Mouse (Mus musculus) E14TG2a.4 (cell line): ENCODE data around the gene Ahcyl2.

Experiments
- CTCF ChIP-seq: conservative IDR thresholded peaks from 2 replicates; pipeline ENCODE4 v1.5.1; 2014; ENCODE audit warnings: low read length
- NANOG ChIP-seq: IDR thresholded peaks from 2 replicates; pipeline ENCODE4 v1.6.1; 2014; ENCODE audit warnings: borderline replicate concordance, low read length, mixed read lengths
- POU5F1 ChIP-seq: IDR thresholded peaks from 2 replicates; pipeline ENCODE4 v1.6.1; 2014; ENCODE audit warnings: low read length, borderline replicate concordance

DNA sequence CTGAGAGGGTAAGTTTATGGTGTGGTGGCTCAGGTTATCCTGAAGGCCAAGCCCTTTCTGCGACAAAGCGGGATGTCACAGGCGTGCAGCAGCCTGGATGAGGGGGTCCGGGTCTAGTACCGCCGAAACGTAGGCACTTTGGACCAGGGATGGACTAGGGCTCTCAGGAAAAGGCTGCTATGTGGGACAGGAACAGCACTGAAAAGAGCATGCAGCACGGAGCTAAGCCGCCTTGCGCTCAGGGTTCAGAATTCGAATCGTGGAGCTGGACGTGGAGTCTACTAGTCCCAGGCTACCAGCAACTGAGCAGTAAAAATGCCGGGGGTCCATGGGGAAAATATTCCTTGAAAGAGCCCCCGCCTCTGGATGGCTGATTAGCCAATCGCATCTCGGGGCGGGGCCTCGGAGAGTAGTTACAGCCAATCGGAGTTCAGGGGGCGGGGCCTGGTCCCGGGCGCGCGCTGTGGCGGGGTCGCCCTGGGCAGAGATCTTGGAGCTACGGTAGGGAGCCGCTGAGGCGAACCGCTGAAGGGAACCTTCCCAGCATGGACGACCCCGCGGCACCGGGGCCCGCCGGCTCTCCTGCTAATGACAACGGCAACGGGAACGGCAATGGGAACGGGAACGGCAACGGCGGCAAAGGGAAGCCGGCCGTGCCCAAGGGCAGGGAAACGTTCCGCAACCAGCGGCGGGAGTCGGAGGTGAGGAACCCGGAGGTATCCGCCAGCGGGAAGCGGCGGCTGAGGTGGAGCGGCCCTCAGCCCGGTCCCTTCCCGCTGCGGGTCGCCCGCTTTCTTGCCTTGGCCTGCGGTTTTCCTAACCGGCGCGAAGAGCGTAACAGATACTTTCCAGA, 148.9 kb downstream of the Ahcyl2 start, which contains the start of gene Strip2:
- TF ChIP-seq POU5F1 (no peak), CTCF (no peak), NANOG (no peak)
